Mouse (Mus musculus) limb, embryonic 14.5 days (tissue): ENCODE results near the gene Vps16. TPM values are rescaled to one million over a fixed set of nuclear protein-coding genes. Genes with fewer than 3 reads are reported as not detected.

Source experiments
- ATAC-seq: fragments of 200-750 bp; cut with Nextera tagmentation; 2 replicates; pipeline ENCODE4 v1.8.0; 2017; ENCODE audit warnings: low read depth, moderate number of reproducible peaks, moderate TSS enrichment; ENCODE audit not compliant: low FRiP score
- DNase-seq: peaks from one replicate; pipeline ENCODE4 v3.0.0-alpha.2; 2015; ENCODE audit warnings: low spot score
- H3K27ac ChIP-seq: fragments of 300-500 bp; sonication (generic); replicated peaks from 2 replicates; pipeline ENCODE4 v1.5.1; 2014; ENCODE audit warnings: low read depth, mild to moderate bottlenecking, low read length, moderate library complexity, mixed read lengths
- H3K27me3 ChIP-seq: fragments of 300-500 bp; sonication (generic); 2 replicates; pipeline ENCODE4 v1.6.1; 2014; ENCODE audit warnings: low read length, mixed read lengths; ENCODE audit not compliant: control insufficient read depth, insufficient read depth
- H3K36me3 ChIP-seq: fragments of 300-500 bp; sonication (generic); 2 replicates; pipeline ENCODE4 v1.6.1; 2014; ENCODE audit warnings: mild to moderate bottlenecking, low read length, moderate library complexity, mixed read lengths; ENCODE audit not compliant: control insufficient read depth, insufficient read depth
- H3K4me1 ChIP-seq: fragments of 300-500 bp; sonication (generic); 2 replicates; pipeline ENCODE4 v1.6.1; 2014; ENCODE audit warnings: antibody characterized with exemption, low read length, mixed read lengths; ENCODE audit not compliant: control insufficient read depth, insufficient read depth
- H3K4me2 ChIP-seq: fragments of 300-500 bp; sonication (generic); replicated peaks from 2 replicates; pipeline ENCODE4 v1.6.1; 2014; ENCODE audit warnings: low read depth, mild to moderate bottlenecking, low read length, moderate library complexity; ENCODE audit not compliant: severe bottlenecking
- H3K4me3 ChIP-seq: fragments of 300-500 bp; sonication (generic); replicated peaks from 2 replicates; pipeline ENCODE4 v1.5.1; 2014; ENCODE audit warnings: low read length
- H3K9ac ChIP-seq: fragments of 300-500 bp; sonication (generic); 2 replicates; pipeline ENCODE4 v1.6.1; 2014; ENCODE audit warnings: mild to moderate bottlenecking, low read depth, low read length, moderate library complexity; ENCODE audit not compliant: severe bottlenecking
- H3K9me3 ChIP-seq: fragments of 300-500 bp; sonication (generic); 2 replicates; pipeline ENCODE4 v1.6.1; 2016; ENCODE audit warnings: low read length; ENCODE audit not compliant: control insufficient read depth
- POLR2A ChIP-seq: fragments of 200-500 bp; IDR thresholded peaks from 2 replicates; pipeline ENCODE4 v1.8.0; 2012; ENCODE audit warnings: inconsistent platforms, mild to moderate bottlenecking, moderate library complexity, borderline replicate concordance; ENCODE audit not compliant: insufficient read depth, insufficient read length; ENCODE audit errors: extremely low read depth
- WGBS: fragments of 180-500 bp; shearing (Covaris S2); extraction: QIAGEN DNeasy Blood & Tissue Kit; methylation state at CpG from one replicate; pipeline ENCODE4 v1.1.7; 2014; 5-methylcytosine and 5-hydroxymethylcytosine counted together
- polyA plus RNA-seq, 2 experiments: library from polyadenylated mRNA; depleted of rRNA in 1 of 2; stranded (reverse) in 1 of 2; unstranded in 1 of 2; fragments of >200 nt; fragmentation: Nextera tagmentation in 1 of 2; extraction: Ambion mirVana in 1 of 2; gene quantifications; 2 replicates each; pipeline versions ENCODE4 v1.2.1 to v1.2.3; 2012 to 2014

Gene Vps16
- polyA plus RNA-seq, 2 experiments: 67.0 to 148 TPM

DNA sequence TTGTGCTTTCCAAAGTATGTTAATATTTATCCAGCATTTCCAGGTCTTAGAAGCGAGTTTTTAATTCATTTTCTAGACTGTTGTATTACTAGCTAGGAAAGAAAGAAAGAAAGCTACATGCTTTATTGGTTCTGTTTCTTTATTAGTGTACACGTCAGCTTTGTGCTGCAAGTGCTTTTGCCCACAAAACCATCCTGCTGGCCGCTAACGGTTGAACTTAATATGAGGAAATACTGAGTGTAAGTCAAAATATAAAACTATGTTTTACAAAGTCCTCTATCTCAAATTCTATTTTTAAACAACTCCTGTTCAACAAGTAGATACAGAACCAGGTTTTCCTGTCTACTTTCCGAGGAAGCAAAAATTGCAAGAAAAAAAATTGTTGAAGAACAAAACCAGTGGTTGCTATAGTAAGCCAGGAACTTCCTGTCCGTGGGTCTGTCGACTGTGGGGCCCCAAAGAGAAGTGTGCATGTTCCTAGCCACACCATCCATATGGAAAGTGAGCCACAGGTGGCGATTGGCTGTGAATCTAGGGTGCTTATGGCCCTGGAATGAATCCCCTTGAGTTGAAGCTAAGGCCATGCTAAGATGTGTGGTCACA, 48.9 kb downstream of the Vps16 start:
- no peak overlapping the region for H3K27ac ChIP-seq
- no peak overlapping the region for H3K4me3 ChIP-seq
- H3K9me3 ChIP-seq: 0 out of 2 replicates have a peak, but pooled peaks cover 3% of the 10 kb centered on the region
- no peak for TF ChIP-seq POLR2A
- H3K27me3 ChIP-seq: no peaks in the 10 kb centered on the region
- ATAC-seq (no peak), DNase-seq (no peak)
- no peak overlapping the region for H3K4me2 ChIP-seq
- WGBS: 68% methylated on average over 8 of the region's 8 CpGs
- H3K4me1 ChIP-seq: peaks cover 9% of the 10 kb centered on the region; the same call in 1 of the 2 replicates
- H3K36me3 ChIP-seq: no peaks in the 10 kb centered on the region; the same call in 1 of the 2 replicates
- H3K9ac ChIP-seq: no peak overlapping the region

DNA sequence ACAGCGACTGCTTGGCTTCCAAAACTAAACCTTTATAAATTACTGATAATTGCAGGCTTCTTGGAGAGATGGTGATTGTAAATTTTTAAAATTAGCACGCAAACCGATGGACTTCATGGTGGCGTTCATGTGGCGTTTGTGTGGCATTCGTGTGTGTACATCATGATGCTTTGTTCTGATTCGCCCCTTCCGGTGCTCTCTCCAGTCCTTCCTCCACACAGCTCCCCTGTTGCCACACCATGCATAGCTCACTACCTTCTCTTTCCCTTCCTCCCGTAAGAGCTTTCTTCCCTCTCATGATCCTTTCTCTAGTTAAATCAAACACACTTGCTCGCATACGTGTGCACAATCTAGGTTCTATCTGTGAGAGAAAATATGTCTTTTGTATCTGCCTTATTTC, 51.6 kb downstream of the Vps16 start:
- no peak overlapping the region for H3K4me2 ChIP-seq
- H3K4me3 ChIP-seq: no peak overlapping the region
- H3K4me1 ChIP-seq: no peaks in the 10 kb centered on the region
- H3K36me3 ChIP-seq: no peaks in the 10 kb centered on the region; the same call in 1 of the 2 replicates
- DNase-seq (no peak), ATAC-seq (no peak)
- H3K27ac ChIP-seq: no peak overlapping the region
- H3K27me3 ChIP-seq: no peaks in the 10 kb centered on the region
- 85% methylated on average over 11 of the region's 11 CpGs for WGBS
- no peak for TF ChIP-seq POLR2A
- peaks cover 10% of the 10 kb centered on the region; the same call in 1 of the 2 replicates for H3K9me3 ChIP-seq
- no peak overlapping the region for H3K9ac ChIP-seq

DNA sequence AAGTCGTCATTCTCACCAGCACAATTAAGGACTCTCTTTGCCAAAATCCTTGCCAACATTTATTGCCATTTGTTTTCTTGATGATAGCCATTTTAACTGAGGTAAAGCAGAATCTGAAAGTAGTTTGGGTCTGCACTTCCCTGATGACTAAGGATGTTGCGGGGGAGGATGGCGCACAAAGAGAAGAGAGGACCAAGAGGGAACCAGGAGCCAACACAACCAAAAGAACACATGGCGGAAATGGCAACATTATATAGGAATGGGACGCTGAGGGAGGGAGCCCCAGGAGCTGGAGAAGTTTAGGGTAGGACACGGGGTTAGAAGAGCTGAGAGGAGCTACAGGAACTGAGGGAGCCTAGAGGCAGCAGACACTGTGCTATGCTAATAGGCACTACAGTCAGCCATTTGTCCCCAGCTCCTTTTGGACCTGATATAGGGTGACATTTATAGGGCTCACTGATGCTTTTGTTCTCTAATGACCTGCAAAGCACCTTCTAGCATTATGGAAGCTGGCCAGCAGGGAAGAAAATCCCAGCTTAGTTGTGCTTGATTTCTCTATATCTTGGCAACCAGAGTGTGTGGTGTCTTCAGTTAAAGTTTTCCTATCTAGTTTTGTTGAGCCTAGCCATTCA, 52.6 kb downstream of the Vps16 start:
- no peak for ATAC-seq
- H3K4me1 ChIP-seq: no peaks in the 10 kb centered on the region

DNA sequence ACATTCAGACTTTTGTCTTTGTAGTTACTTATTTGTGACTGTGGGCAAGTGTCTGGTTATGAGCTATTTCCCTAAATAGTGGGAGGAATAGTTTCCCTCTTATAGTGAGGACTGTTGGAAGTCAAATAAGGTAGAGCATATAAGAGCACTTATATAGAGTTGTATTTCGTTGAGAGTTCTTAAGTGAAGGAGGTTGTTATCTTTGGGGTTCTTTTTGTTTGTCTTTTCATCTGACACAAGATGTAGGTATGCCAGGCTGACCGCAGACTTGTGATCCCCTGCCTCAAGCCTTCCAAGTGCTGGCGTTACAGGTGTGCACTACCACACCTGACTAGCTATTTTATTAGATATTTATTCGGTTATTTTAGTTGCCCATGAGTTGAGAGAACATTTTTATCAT, 58.0 kb downstream of the Vps16 start:
- DNase-seq: no peak
- Histone ChIP-seq H3K27ac (no peak overlapping the region), H3K36me3 (no peaks in the 10 kb centered on the region; the same call in 1 of the 2 replicates), H3K4me2 (no peak overlapping the region), H3K9ac (no peak overlapping the region), H3K9me3 (peaks cover 10% of the 10 kb centered on the region; the same call in 1 of the 2 replicates), H3K4me1 (no peaks in the 10 kb centered on the region), H3K27me3 (no peaks in the 10 kb centered on the region), H3K4me3 (no peak overlapping the region)
- no peak for TF ChIP-seq POLR2A
- ATAC-seq: no peak
- WGBS: 85% methylated on average over 4 of the region's 4 CpGs

More for the DNA sequence above, 52.6 kb downstream of the Vps16 start:
- Histone ChIP-seq H3K36me3 (no peaks in the 10 kb centered on the region; the same call in 1 of the 2 replicates), H3K4me2 (no peak overlapping the region), H3K9me3 (peaks cover 10% of the 10 kb centered on the region; the same call in 1 of the 2 replicates), H3K9ac (no peak overlapping the region), H3K4me3 (no peak overlapping the region), H3K27me3 (no peaks in the 10 kb centered on the region), H3K27ac (no peak overlapping the region)
- DNase-seq: no peak
- TF ChIP-seq POLR2A: no peak
- 70% methylated on average over 6 of the region's 6 CpGs for WGBS

DNA sequence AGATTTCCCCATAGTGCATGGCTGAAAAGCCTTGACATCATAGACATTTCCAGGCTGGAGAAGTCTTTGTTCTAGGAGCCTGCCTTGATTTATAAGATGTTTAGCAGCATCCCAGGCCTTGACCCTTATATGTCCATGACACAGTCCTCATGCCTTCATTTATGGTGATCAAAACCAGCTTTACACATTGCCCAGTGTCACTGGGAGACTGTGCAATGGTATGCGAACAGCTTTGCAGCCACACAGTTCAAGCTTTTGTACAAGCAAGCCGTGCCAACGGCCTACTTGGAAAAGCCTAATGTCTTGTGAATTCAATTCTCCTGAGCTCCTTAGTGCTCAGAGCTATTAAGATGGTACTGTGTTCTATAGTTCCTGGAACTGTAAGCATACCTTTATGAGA, 58.6 kb downstream of the Vps16 start:
- no peaks in the 10 kb centered on the region; the same call in 1 of the 2 replicates for H3K36me3 ChIP-seq
- ATAC-seq (no peak), DNase-seq (no peak)
- H3K27ac ChIP-seq: no peak overlapping the region
- no peak overlapping the region for H3K4me2 ChIP-seq
- H3K27me3 ChIP-seq: no peaks in the 10 kb centered on the region
- no peak for TF ChIP-seq POLR2A
- no peaks in the 10 kb centered on the region for H3K4me1 ChIP-seq
- H3K9me3 ChIP-seq: peaks cover 10% of the 10 kb centered on the region; the same call in 1 of the 2 replicates
- no peak overlapping the region for H3K9ac ChIP-seq
- no peak overlapping the region for H3K4me3 ChIP-seq
- WGBS: 80% methylated on average over 3 of the region's 3 CpGs
